Mouse (Mus musculus): ENCODE data around the gene Cplane1.

DNA sequence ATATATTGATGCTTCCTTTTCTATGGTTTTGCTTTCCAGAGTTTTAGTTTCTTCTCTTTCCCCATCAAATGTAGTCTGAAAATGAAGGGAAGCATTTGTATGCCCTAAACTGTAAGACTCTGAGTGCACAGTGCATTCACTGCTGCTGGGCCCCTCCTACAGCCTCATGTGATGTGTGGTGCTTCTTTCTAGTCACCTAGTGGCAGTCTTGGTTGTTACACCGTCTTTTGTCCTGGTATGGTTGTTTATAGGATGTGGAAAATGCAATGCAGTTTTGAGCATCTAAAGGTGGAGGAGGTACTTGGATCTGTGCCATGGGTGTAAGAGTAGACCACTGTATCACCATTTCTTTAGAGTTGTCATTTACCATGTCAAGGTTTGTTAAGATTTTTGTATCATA lies 39.6 kb upstream of the Cplane1 start:
- TF ChIP-seq CTCF (IDR thresholded peaks at IDR 0.05; ENCODE audit: borderline replicate concordance, insufficient read depth, low read depth, low read length) (no peak), POLR2A (IDR thresholded peaks at IDR 0.05; ENCODE audit: borderline replicate concordance, insufficient read depth, low read length) (no peak)
